Mouse (Mus musculus) embryonic facial prominence, embryonic 15.5 days (tissue): ENCODE measurements around the gene Wdr25. TPM values are rescaled to one million over a fixed set of nuclear protein-coding genes. Genes with fewer than 3 reads are reported as not detected.
A peak's percentile ranks its signal among the peaks of the same experiment; 100 is the strongest.

Experiments
- ATAC-seq: fragments of 200-750 bp; cut with Nextera tagmentation; 2 replicates; pipeline ENCODE4 v1.8.0; 2017; ENCODE audit warnings: low read depth, moderate TSS enrichment; ENCODE audit not compliant: insufficient number of reproducible peaks, low FRiP score, low TSS enrichment
- H3K27ac ChIP-seq: fragments of 300-500 bp; sonication (generic); replicated peaks from 2 replicates; pipeline ENCODE4 v1.5.1; 2015; ENCODE audit warnings: mild to moderate bottlenecking, inconsistent platforms
- H3K27me3 ChIP-seq: fragments of 300-500 bp; sonication (generic); 2 replicates; pipeline ENCODE4 v1.6.1; 2015; ENCODE audit warnings: inconsistent platforms
- H3K36me3 ChIP-seq: fragments of 300-500 bp; sonication (generic); 2 replicates; pipeline ENCODE4 v1.6.1; 2015; ENCODE audit warnings: mild to moderate bottlenecking, inconsistent platforms
- H3K4me1 ChIP-seq: fragments of 300-500 bp; sonication (generic); 2 replicates; pipeline ENCODE4 v1.6.1; 2015; ENCODE audit warnings: inconsistent platforms
- H3K4me2 ChIP-seq: fragments of 300-500 bp; sonication (generic); replicated peaks from 2 replicates; pipeline ENCODE4 v1.6.1; 2015; ENCODE audit warnings: mild to moderate bottlenecking, inconsistent platforms
- H3K4me3 ChIP-seq: fragments of 300-500 bp; sonication (generic); replicated peaks from 2 replicates; pipeline ENCODE4 v1.5.1; 2015; ENCODE audit warnings: mild to moderate bottlenecking, inconsistent platforms
- H3K9ac ChIP-seq: fragments of 300-500 bp; sonication (generic); 2 replicates; pipeline ENCODE4 v1.6.1; 2015; ENCODE audit warnings: inconsistent platforms
- H3K9me3 ChIP-seq: fragments of 300-500 bp; sonication (generic); replicated peaks from 2 replicates; pipeline ENCODE4 v1.6.1; 2016; ENCODE audit warnings: inconsistent platforms
- WGBS: fragments of 180-500 bp; shearing (Covaris S2); methylation state at CpG from one replicate; pipeline ENCODE4 v1.1.7; 2015; 5-methylcytosine and 5-hydroxymethylcytosine counted together
- polyA plus RNA-seq: library from polyadenylated mRNA; unstranded; fragments of >200 nt; fragmentation: Nextera tagmentation; extraction: Ambion mirVana; gene quantifications from 2 replicates; pipeline ENCODE4 v1.2.1, GENCODE M21; 2015

Wdr25 gene
- polyA plus RNA-seq, 1 experiment from 2014 or later: 9.9 TPM

- Histone ChIP-seq H3K4me3 (no peak overlapping the region), H3K36me3 (no peaks in the 10 kb centered on the region), H3K4me2 (no peak overlapping the region), H3K9me3 (no peaks in the 10 kb centered on the region), H3K27me3 (no peaks in the 10 kb centered on the region), H3K4me1 (peaks cover 22% of the 10 kb centered on the region), H3K27ac (no peak overlapping the region), H3K9ac (no peak overlapping the region)
- WGBS: 79% methylated on average over 4 of the region's 4 CpGs
- no peak for ATAC-seq
Measured at GRCm38 (mm10) chr12:108937506-108937905, 44.1 kb downstream of the Wdr25 start.

GRCm38 (mm10) chr12:108938844-108939243 is 45.4 kb downstream of the Wdr25 start:
- Histone ChIP-seq H3K9ac (no peak overlapping the region), H3K36me3 (no peaks in the 10 kb centered on the region), H3K4me3 (no peak overlapping the region), H3K9me3 (no peaks in the 10 kb centered on the region), H3K4me2 (no peak overlapping the region), H3K4me1 (peaks cover 14% of the 10 kb centered on the region), H3K27me3 (no peaks in the 10 kb centered on the region), H3K27ac (no peak overlapping the region)
- no peak for ATAC-seq
- 83% methylated on average over 5 of the region's 5 CpGs for WGBS

- peaks cover 10% of the 10 kb centered on the region for H3K4me1 ChIP-seq
Measured at GRCm38 (mm10) chr12:108939317-108939716, 45.9 kb downstream of the Wdr25 start.

GRCm38 (mm10) chr12:108940255-108940654 is 46.8 kb downstream of the Wdr25 start:
- no peak overlapping the region for H3K27ac ChIP-seq
- no peaks in the 10 kb centered on the region for H3K36me3 ChIP-seq
- no peaks in the 10 kb centered on the region for H3K27me3 ChIP-seq
- no peak overlapping the region for H3K4me2 ChIP-seq
- H3K4me3 ChIP-seq: no peak overlapping the region
- H3K9me3 ChIP-seq: no peaks in the 10 kb centered on the region
- peaks cover 8% of the 10 kb centered on the region; the same call in 1 of the 2 replicates for H3K4me1 ChIP-seq
- H3K9ac ChIP-seq: no peak overlapping the region
- no peak for ATAC-seq
- 33% methylated on average over 1 of the region's 1 CpGs for WGBS

More at GRCm38 (mm10) chr12:108939317-108939716, 45.9 kb downstream of the Wdr25 start:
- Histone ChIP-seq H3K4me2 (no peak overlapping the region), H3K9me3 (no peaks in the 10 kb centered on the region), H3K4me3 (no peak overlapping the region), H3K9ac (no peak overlapping the region), H3K27ac (no peak overlapping the region), H3K27me3 (no peaks in the 10 kb centered on the region), H3K36me3 (no peaks in the 10 kb centered on the region)
- no peak for ATAC-seq
- 70% methylated on average over 9 of the region's 9 CpGs for WGBS

- Histone ChIP-seq H3K4me3 (no peak overlapping the region), H3K9ac (no peak overlapping the region), H3K4me1 (peaks cover 8% of the 10 kb centered on the region; the same call in 1 of the 2 replicates), H3K27ac (no peak overlapping the region), H3K4me2 (no peak overlapping the region), H3K36me3 (no peaks in the 10 kb centered on the region), H3K9me3 (no peaks in the 10 kb centered on the region), H3K27me3 (no peaks in the 10 kb centered on the region)
- 68% methylated on average over 2 of the region's 2 CpGs for WGBS
- no peak for ATAC-seq
Measured at GRCm38 (mm10) chr12:108941282-108941681, 47.9 kb downstream of the Wdr25 start.

DNA sequence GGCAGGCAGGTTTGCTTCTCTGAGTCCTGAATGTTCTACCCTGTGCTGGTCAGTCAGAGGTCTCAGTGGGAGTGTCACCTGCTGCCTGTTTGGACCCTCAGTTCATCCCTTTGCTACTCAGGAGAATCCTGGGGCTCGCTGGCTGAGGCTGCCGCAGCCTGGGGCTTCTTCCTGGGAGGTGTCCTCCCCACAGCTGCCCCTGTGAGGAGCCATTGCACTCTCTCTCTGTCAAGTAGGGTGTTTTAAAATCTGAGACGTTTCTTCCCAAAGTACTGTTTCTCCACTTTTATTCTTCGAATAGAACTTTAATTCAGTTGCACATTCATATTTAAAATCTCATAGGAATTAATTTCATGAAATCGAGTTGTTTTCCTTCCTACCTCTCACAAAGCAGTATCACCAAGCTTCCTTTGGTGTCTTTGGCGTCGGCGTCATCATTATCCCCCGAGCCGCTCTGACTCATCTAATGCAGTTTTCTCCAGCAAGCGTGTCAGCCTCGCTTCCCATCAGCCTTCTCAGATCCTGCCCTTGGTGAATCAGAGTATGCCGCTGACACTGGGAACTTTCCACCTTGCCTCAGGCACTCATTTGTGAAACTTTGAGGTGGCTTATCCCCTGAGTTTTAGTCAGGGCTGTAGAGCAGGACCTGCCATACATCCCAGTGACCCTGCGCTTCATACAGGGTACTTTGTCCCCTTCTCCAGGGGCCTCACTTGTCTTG is 48.9 kb downstream of the Wdr25 start:
- no peak overlapping the region for H3K4me2 ChIP-seq
- H3K9ac ChIP-seq: no peak overlapping the region
- H3K27ac ChIP-seq: no peak overlapping the region
- 0 out of 2 replicates have a peak, but pooled peaks cover 2% of the 10 kb centered on the region for H3K4me1 ChIP-seq
- H3K9me3 ChIP-seq: no peaks in the 10 kb centered on the region
- ATAC-seq: 0 out of 2 replicates have a peak, but pooled peaks have one; percentile 15
- no peaks in the 10 kb centered on the region for H3K36me3 ChIP-seq
- 65% methylated on average over 14 of the region's 14 CpGs for WGBS
- no peak overlapping the region for H3K4me3 ChIP-seq
- H3K27me3 ChIP-seq: no peaks in the 10 kb centered on the region

DNA sequence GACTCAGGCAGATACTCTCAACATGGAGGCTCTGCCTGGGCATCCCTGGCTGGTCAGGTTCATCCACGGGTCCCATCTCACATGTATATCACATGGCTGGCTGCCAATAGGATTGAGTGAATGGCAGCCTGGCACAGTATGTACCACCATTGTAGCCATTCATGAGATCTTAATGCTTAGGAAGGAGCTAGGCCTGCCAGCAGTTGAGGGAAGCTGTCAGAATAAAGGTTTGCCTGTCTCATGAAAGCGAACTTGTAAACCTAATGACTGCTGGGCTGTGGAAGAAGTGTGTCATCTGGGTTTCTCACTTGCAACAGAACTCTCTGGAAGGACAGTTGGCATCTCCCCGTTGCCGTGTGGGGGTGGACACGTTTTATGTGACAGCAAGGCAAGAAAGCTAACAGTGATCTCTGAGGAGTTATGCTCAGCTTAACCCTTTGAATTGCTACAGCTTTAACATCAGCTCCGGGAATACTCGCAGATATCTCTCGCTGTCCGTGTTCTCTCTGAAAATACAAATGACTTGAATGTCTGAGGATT is 59.6 kb downstream of the Wdr25 start:
- Histone ChIP-seq H3K4me2 (no peak overlapping the region), H3K4me1 (peaks cover 11% of the 10 kb centered on the region), H3K36me3 (no peaks in the 10 kb centered on the region), H3K9ac (no peak overlapping the region), H3K27me3 (peaks cover 7% of the 10 kb centered on the region; the same call in 1 of the 2 replicates), H3K9me3 (no peaks in the 10 kb centered on the region), H3K4me3 (no peak overlapping the region), H3K27ac (no peak overlapping the region)
- ATAC-seq: no peak
- WGBS: 67% methylated on average over 9 of the region's 9 CpGs

- peaks cover 7% of the 10 kb centered on the region; the same call in 1 of the 2 replicates for H3K27me3 ChIP-seq
- no peak overlapping the region for H3K4me3 ChIP-seq
- H3K4me1 ChIP-seq: peaks cover 13% of the 10 kb centered on the region
- WGBS: 17% methylated on average over 6 of the region's 6 CpGs
- 0 out of 2 replicates have a peak, but pooled peaks have one; percentile 44 for ATAC-seq
- H3K4me2 ChIP-seq: no peak overlapping the region
- H3K9me3 ChIP-seq: no peaks in the 10 kb centered on the region
- no peaks in the 10 kb centered on the region for H3K36me3 ChIP-seq
- no peak overlapping the region for H3K27ac ChIP-seq
- H3K9ac ChIP-seq: no peak overlapping the region
Measured at GRCm38 (mm10) chr12:108953838-108954237, 60.4 kb downstream of the Wdr25 start.

- Histone ChIP-seq H3K9ac (no peak overlapping the region), H3K4me3 (no peak overlapping the region), H3K27ac (no peak overlapping the region), H3K4me1 (peaks cover 20% of the 10 kb centered on the region), H3K27me3 (peaks cover 7% of the 10 kb centered on the region; the same call in 1 of the 2 replicates), H3K9me3 (no peaks in the 10 kb centered on the region), H3K4me2 (no peak overlapping the region), H3K36me3 (no peaks in the 10 kb centered on the region)
- ATAC-seq: no peak
- WGBS: 38% methylated on average over 2 of the region's 2 CpGs
Measured at GRCm38 (mm10) chr12:108954456-108954855, 61.0 kb downstream of the Wdr25 start.

DNA sequence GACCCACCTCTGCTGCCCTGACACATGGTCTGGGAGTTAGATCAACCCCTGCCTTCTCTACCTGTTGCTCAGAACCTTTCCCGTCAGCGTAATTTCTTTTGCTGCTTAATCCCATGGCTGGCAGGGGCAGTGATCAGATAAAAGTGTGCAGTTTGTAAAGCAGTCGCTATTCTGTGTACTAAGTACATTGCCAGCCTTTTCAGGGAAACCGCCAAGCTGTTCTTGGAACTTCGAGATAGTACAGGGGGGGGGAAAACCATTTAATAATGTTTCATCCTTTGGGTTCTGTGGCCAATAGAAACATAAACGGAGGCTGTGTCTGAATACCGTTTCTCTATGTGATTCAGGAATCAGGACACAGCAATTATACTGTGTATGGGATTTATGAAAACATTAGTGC is 65.1 kb downstream of the Wdr25 start:
- Histone ChIP-seq H3K27me3 (peaks cover 11% of the 10 kb centered on the region), H3K9me3 (no peaks in the 10 kb centered on the region), H3K27ac (no peak overlapping the region), H3K4me2 (no peak overlapping the region; the same call in 1 of the 2 replicates), H3K4me1 (peaks cover 41% of the 10 kb centered on the region), H3K4me3 (no peak overlapping the region), H3K9ac (no peak overlapping the region), H3K36me3 (no peaks in the 10 kb centered on the region)
- WGBS: 56% methylated on average over 7 of the region's 7 CpGs
- ATAC-seq: no peak

DNA sequence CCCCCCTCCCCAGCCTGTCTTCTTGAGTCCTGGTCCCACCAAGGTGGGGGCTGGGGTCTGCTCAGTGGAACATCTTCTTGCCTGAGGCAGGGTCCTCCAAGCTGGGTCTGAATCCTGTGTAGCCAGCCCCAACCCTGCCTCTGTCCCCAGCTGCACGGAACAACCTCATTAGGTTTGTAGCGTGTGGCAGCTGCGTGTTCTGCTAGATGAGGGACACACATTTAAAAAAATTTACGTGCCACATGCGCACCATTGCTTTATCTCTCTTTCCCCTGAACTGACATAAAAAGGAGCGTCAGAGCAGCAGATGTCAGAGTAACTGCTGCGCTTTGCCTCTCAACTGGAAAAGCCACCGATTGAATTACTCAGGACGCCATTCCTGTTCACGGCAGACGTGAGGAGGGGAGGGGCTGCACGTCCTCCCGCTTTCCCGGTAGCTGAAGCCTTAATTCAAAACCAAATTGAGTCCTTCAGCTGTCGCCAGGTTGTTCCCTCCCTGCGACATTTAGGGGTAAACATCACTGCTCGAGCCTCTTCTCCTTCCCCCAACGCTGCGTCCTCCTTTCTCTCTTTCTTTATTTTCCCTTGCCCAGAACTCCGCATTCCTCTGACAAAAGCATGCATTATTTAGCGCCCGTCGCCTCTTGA is 65.7 kb downstream of the Wdr25 start:
- ATAC-seq: no peak
- no peak overlapping the region for H3K9ac ChIP-seq
- H3K4me2 ChIP-seq: peak overlapping the region; percentile 52
- H3K9me3 ChIP-seq: no peaks in the 10 kb centered on the region
- peaks cover 11% of the 10 kb centered on the region for H3K27me3 ChIP-seq
- no peaks in the 10 kb centered on the region for H3K36me3 ChIP-seq
- H3K4me3 ChIP-seq: peak overlapping the region; percentile 30
- 8% methylated on average over 23 of the region's 23 CpGs for WGBS
- H3K27ac ChIP-seq: 0 out of 2 replicates have a peak overlapping the region, but pooled peaks have one; percentile 11
- H3K4me1 ChIP-seq: peaks cover 36% of the 10 kb centered on the region
